Mouse (Mus musculus): ENCODE data around the gene Ckap4.

GRCm38 (mm10) chr10:84483069-84483468 is 50.8 kb downstream of the Ckap4 start:
- TF ChIP-seq POLR2A (IDR thresholded peaks at IDR 0.05; ENCODE audit: low read depth, low read length) = no peak
- no peak for TF ChIP-seq CTCF (IDR thresholded peaks at IDR 0.05; ENCODE audit: extremely low read depth, insufficient read depth, insufficient read length, insufficient replicate concordance)
